Mouse (Mus musculus) forebrain, embryonic 15.5 days (tissue): ENCODE measurements around the gene Vmn1r234. TPM values are rescaled to one million over a fixed set of nuclear protein-coding genes. Genes with fewer than 3 reads are reported as not detected.
"Not testable (repeated sequence)": the region's sequence is repeated elsewhere in the genome, so short reads cannot be mapped to it uniquely, and the experiment has no call there.

ENCODE experiments used
- ATAC-seq: fragments of 200-750 bp; cut with Nextera tagmentation; replicated peaks from 2 replicates; pipeline ENCODE4 v1.8.0; 2017; ENCODE audit warnings: mild to moderate bottlenecking, moderate TSS enrichment, moderate library complexity
- H3K27ac ChIP-seq: fragments of 300-500 bp; sonication (generic); replicated peaks from 2 replicates; pipeline ENCODE4 v1.5.1; 2015; ENCODE audit warnings: mild to moderate bottlenecking, inconsistent platforms
- H3K27me3 ChIP-seq: fragments of 300-500 bp; sonication (generic); 2 replicates; pipeline ENCODE4 v1.6.1; 2015; ENCODE audit warnings: inconsistent platforms
- H3K36me3 ChIP-seq: fragments of 300-500 bp; sonication (generic); 2 replicates; pipeline ENCODE4 v1.6.1; 2015; ENCODE audit warnings: mild to moderate bottlenecking, inconsistent platforms
- H3K4me1 ChIP-seq: fragments of 300-500 bp; sonication (generic); 2 replicates; pipeline ENCODE4 v1.6.1; 2015; ENCODE audit warnings: inconsistent platforms
- H3K4me2 ChIP-seq: fragments of 300-500 bp; sonication (generic); replicated peaks from 2 replicates; pipeline ENCODE4 v1.6.1; 2015; ENCODE audit warnings: mild to moderate bottlenecking, inconsistent platforms
- H3K4me3 ChIP-seq: fragments of 300-500 bp; sonication (generic); 2 replicates; pipeline ENCODE4 v1.5.1; 2015; ENCODE audit warnings: mild to moderate bottlenecking, inconsistent platforms
- H3K9ac ChIP-seq: fragments of 300-500 bp; sonication (generic); replicated peaks from 2 replicates; pipeline ENCODE4 v1.6.1; 2015; ENCODE audit warnings: mild to moderate bottlenecking, inconsistent platforms
- H3K9me3 ChIP-seq: fragments of 300-500 bp; sonication (generic); 2 replicates; pipeline ENCODE4 v1.6.1; 2016; ENCODE audit warnings: inconsistent platforms
- WGBS: fragments of 180-500 bp; shearing (Covaris S2); methylation state at CpG from one replicate; pipeline ENCODE4 v1.1.7; 2015; ENCODE audit warnings: mixed read lengths; 5-methylcytosine and 5-hydroxymethylcytosine counted together
- microRNA-seq: library from miRNA; unstranded; fragments of <30 nt; microRNA quantifications from one replicate; pipeline ENCODE4, GENCODE M21; 2016
- polyA plus RNA-seq: library from polyadenylated mRNA; unstranded; fragments of >200 nt; fragmentation: Nextera tagmentation; extraction: Ambion mirVana; gene quantifications from 2 replicates; pipeline ENCODE4 v1.2.1, GENCODE M21; 2015

Vmn1r234 gene
- polyA plus RNA-seq, result not detected in 2 replicates

- H3K9ac ChIP-seq, result no peak within 1 kb of the TSS
- no peaks in the 10 kb centered on the region for H3K9me3 ChIP-seq
- no peak for ATAC-seq
- H3K4me3 ChIP-seq, result no peak within 1 kb of the TSS
- no peak within 1 kb of the TSS for H3K4me2 ChIP-seq
- no peaks in the 10 kb centered on the region for H3K4me1 ChIP-seq
- no peak within 1 kb of the TSS for H3K27ac ChIP-seq
- no peaks in the 10 kb centered on the region for H3K36me3 ChIP-seq
- 81% methylated on average over 1 of the region's 1 CpGs for WGBS
- no peaks in the 10 kb centered on the region for H3K27me3 ChIP-seq
Observed at GRCm38 (mm10) chr17:21225787-21226186, at the start of gene Vmn1r234. TSS of gene Vmn1r234 (plus strand) at chr17:21226087.

- not testable (repeated sequence) for H3K4me3 ChIP-seq, H3K4me1 ChIP-seq, ATAC-seq, H3K27ac ChIP-seq, H3K9ac ChIP-seq, H3K27me3 ChIP-seq, H3K36me3 ChIP-seq, H3K4me2 ChIP-seq, H3K9me3 ChIP-seq
- 91% methylated on average over 1 of the region's 1 CpGs for WGBS
Observed at GRCm38 (mm10) chr17:21211081-21211480, 14.8 kb upstream of the Vmn1r234 start.

GRCm38 (mm10) chr17:21231654-21232053 is 5.8 kb downstream of the Vmn1r234 start:
- no peak overlapping the region for H3K4me2 ChIP-seq
- H3K27ac ChIP-seq, result no peak overlapping the region
- no peak overlapping the region for H3K4me3 ChIP-seq
- no peaks in the 10 kb centered on the region for H3K36me3 ChIP-seq
- H3K9ac ChIP-seq, result no peak overlapping the region
- no peaks in the 10 kb centered on the region for H3K27me3 ChIP-seq
- ATAC-seq, result no peak
- H3K4me1 ChIP-seq, result no peaks in the 10 kb centered on the region
- 29% methylated on average over 9 of the region's 9 CpGs for WGBS
- no peaks in the 10 kb centered on the region for H3K9me3 ChIP-seq

GRCm38 (mm10) chr17:21256111-21256510 is 30.2 kb downstream of the Vmn1r234 start, which contains the start of gene Vmn1r235:
TSS of gene Vmn1r235 (plus strand) at chr17:21256411.
- H3K4me3 ChIP-seq, result no peak within 1 kb of the TSS
- H3K9ac ChIP-seq, result no peak within 1 kb of the TSS
- H3K27me3 ChIP-seq, result no peaks in the 10 kb centered on the region
- no peak for ATAC-seq
- H3K27ac ChIP-seq, result no peak within 1 kb of the TSS
- H3K9me3 ChIP-seq, result no peaks in the 10 kb centered on the region
- H3K4me2 ChIP-seq, result no peak within 1 kb of the TSS
- H3K36me3 ChIP-seq, result no peaks in the 10 kb centered on the region
- H3K4me1 ChIP-seq, result no peaks in the 10 kb centered on the region

- Histone ChIP-seq H3K4me1 (no peaks in the 10 kb centered on the region), H3K4me3 (no peak overlapping the region), H3K9me3 (no peaks in the 10 kb centered on the region), H3K36me3 (no peaks in the 10 kb centered on the region), H3K4me2 (no peak overlapping the region), H3K27ac (no peak overlapping the region), H3K9ac (no peak overlapping the region), H3K27me3 (no peaks in the 10 kb centered on the region)
- no peak for ATAC-seq
- 17% methylated on average over 4 of the region's 4 CpGs for WGBS
Observed at GRCm38 (mm10) chr17:21272103-21272502, 46.2 kb downstream of the Vmn1r234 start.

DNA sequence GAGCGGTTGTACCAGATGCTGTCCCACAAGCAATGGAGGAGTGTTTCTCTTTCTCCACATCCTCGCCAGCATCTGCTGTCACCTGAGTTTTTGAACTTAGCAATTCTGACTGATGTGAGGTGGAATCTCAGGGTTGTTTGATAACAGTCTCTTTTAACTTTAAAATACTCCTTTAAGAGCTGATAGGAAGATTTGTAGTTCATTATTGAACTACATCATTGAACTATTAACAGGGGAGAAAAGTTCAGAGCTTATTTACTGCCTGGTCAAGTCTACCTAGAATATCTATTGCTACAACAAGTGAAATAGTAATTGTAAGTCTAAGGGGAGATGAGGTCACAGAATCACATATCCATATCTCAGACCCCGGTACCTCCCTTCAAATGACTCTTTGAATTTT is 56.8 kb downstream of the Vmn1r234 start, which contains the start of gene Vmn1r236:
Vmn1r236 (plus strand) TSS at position 301 of the 400 bp plus-strand sequence.
- no peaks in the 10 kb centered on the region for H3K27me3 ChIP-seq
- no peak within 1 kb of the TSS for H3K9ac ChIP-seq
- H3K27ac ChIP-seq, result no peak within 1 kb of the TSS
- H3K9me3 ChIP-seq, result no peaks in the 10 kb centered on the region
- no peaks in the 10 kb centered on the region for H3K36me3 ChIP-seq
- no peak within 1 kb of the TSS for H3K4me3 ChIP-seq
- no peaks in the 10 kb centered on the region for H3K4me1 ChIP-seq
- no peak for ATAC-seq
- H3K4me2 ChIP-seq, result no peak within 1 kb of the TSS
- WGBS, result 82% methylated on average over 3 of the region's 3 CpGs

GRCm38 (mm10) chr17:21284395-21284794 is 58.5 kb downstream of the Vmn1r234 start:
- Histone ChIP-seq H3K9ac (no peak overlapping the region), H3K4me3 (no peak overlapping the region), H3K36me3 (no peaks in the 10 kb centered on the region), H3K4me2 (no peak overlapping the region), H3K27ac (no peak overlapping the region), H3K27me3 (no peaks in the 10 kb centered on the region), H3K9me3 (no peaks in the 10 kb centered on the region), H3K4me1 (no peaks in the 10 kb centered on the region)
- no peak for ATAC-seq

Small RNA genes lying within 50 kb of the gene (microRNA-seq; reads per million reads assigned to microRNA genes)
- not detected for gene Gm26384

Other genes with a start within 250 kb of the Vmn1r234 start
- not detected in 2 replicates for gene Vmn1r233, start 229.6 kb upstream of the Vmn1r234 start, polyA plus RNA-seq
- 19.8 and 19.9 TPM in 2 replicates for gene Zfp160, start 217.2 kb upstream of the Vmn1r234 start, polyA plus RNA-seq
- not detected in 2 replicates for gene Vmn1r235, start 30.3 kb downstream of the Vmn1r234 start, polyA plus RNA-seq
- not detected in 2 replicates for gene Vmn1r236, start 56.9 kb downstream of the Vmn1r234 start, polyA plus RNA-seq
- not detected in 2 replicates for gene Vmn1r237, start 85.8 kb downstream of the Vmn1r234 start, polyA plus RNA-seq
- 4.2 and 5.1 TPM in 2 replicates for gene Zfp677, start 157.7 kb downstream of the Vmn1r234 start, polyA plus RNA-seq
- gene Zfp54, start 197.1 kb downstream of the Vmn1r234 start, polyA plus RNA-seq, result 4.3 and 5.2 TPM in 2 replicates
- gene Zfp51, start 224.3 kb downstream of the Vmn1r234 start, polyA plus RNA-seq, result 12.5 and 13.0 TPM in 2 replicates